Mouse (Mus musculus): ENCODE measurements around the gene Arih2.

Gene Arih2

DNA sequence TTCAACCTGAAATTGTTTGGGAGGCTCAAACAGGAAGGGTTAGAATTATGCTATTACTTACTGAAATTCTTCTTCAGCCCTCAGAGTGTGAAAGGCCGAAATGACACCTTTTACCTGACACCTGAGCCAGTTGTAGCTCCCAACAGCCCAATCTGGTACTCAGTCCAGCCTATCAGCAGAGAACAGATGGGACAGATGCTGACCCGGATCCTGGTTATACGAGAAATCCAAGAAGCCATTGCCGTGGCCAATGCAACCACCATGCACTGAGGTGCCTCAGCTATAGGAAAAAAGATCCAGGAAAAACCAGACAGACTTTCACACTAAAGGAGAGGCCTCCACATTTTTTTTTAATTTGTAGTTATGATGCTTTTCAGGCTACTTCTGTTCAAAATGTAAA is 90.0 kb downstream of the Arih2 start:
- no peak for DNase-seq

Data from layer of hippocampus, adult 9-11 months (tissue).